Mouse (Mus musculus) gonadal fat pad, adult 2 months (tissue): ENCODE data around the gene Card9. TPM values are rescaled to one million over a fixed set of nuclear protein-coding genes. Genes with fewer than 3 reads are reported as not detected.

Experiments
- DNase-seq: peaks from one replicate; pipeline ENCODE4 v3.0.0-alpha.2; 2012; ENCODE audit warnings: low read depth
- polyA plus RNA-seq: library from polyadenylated mRNA; depleted of rRNA; stranded (reverse); fragments of >200 nt; gene quantifications from 2 replicates; pipeline ENCODE4 v1.2.3, GENCODE M21; 2012

The Card9 gene
- polyA plus RNA-seq, 1 experiment, result 15.7 TPM

- DNase-seq, result no peak
Measured at GRCm38 (mm10) chr2:26362991-26363390, 2.3 kb upstream of the Card9 start.

- DNase-seq, result no peak
Measured at GRCm38 (mm10) chr2:26359983-26360382, 735 bp downstream of the Card9 start.

GRCm38 (mm10) chr2:26358667-26359320 is 1.9 kb downstream of the Card9 start:
- DNase-seq, result no peak

- no peak for DNase-seq
Measured at GRCm38 (mm10) chr2:26357484-26357883, 3.2 kb downstream of the Card9 start.

- no peak for DNase-seq
Measured at GRCm38 (mm10) chr2:26356678-26357077, 4.0 kb downstream of the Card9 start.

- no peak for DNase-seq
Measured at GRCm38 (mm10) chr2:26356231-26356630, 4.5 kb downstream of the Card9 start.

GRCm38 (mm10) chr2:26354401-26354800 is 6.3 kb downstream of the Card9 start:
- DNase-seq, result no peak

GRCm38 (mm10) chr2:26353066-26353980 is 7.4 kb downstream of the Card9 start:
- no peak for DNase-seq

- DNase-seq, result no peak
Measured at GRCm38 (mm10) chr2:26352291-26352910, 8.3 kb downstream of the Card9 start.

- no peak for DNase-seq
Measured at GRCm38 (mm10) chr2:26351358-26352290, 9.1 kb downstream of the Card9 start, which contains the start of gene Dnlz. Dnlz (minus strand) TSS chr2:26352110.

GRCm38 (mm10) chr2:26348241-26348640 is 12.5 kb downstream of the Card9 start:
- DNase-seq, result no peak

GRCm38 (mm10) chr2:26342609-26343490 is 17.9 kb downstream of the Card9 start:
- DNase-seq, result no peak

GRCm38 (mm10) chr2:26342044-26342443 is 18.7 kb downstream of the Card9 start:
- no peak for DNase-seq

- no peak for DNase-seq
Measured at GRCm38 (mm10) chr2:26341510-26341981, 19.2 kb downstream of the Card9 start.

GRCm38 (mm10) chr2:26339204-26339551 is 21.5 kb downstream of the Card9 start:
- DNase-seq, result no peak

- no peak for DNase-seq
Measured at GRCm38 (mm10) chr2:26338302-26339203, 22.2 kb downstream of the Card9 start.

- DNase-seq, result no peak
Measured at GRCm38 (mm10) chr2:26330702-26331101, 30.0 kb downstream of the Card9 start.

GRCm38 (mm10) chr2:26330056-26330468 is 30.7 kb downstream of the Card9 start:
- DNase-seq, result no peak

- no peak for DNase-seq
Measured at GRCm38 (mm10) chr2:26329402-26329801, 31.3 kb downstream of the Card9 start.
